Mouse (Mus musculus) kidney, embryonic 14.5 days (tissue): ENCODE data around the gene Sbk2. TPM values are rescaled to one million over a fixed set of nuclear protein-coding genes. Genes with fewer than 3 reads are reported as not detected.
A peak's percentile ranks its signal among the peaks of the same experiment; 100 is the strongest.

Experiments used
- ATAC-seq: fragments of 200-750 bp; cut with Nextera tagmentation; 2 replicates; pipeline ENCODE4 v1.8.0; 2017; ENCODE audit warnings: moderate number of reproducible peaks, mild to moderate bottlenecking, moderate TSS enrichment, moderate library complexity; ENCODE audit not compliant: low FRiP score, low TSS enrichment
- H3K27ac ChIP-seq: fragments of 300-500 bp; sonication (generic); 2 replicates; pipeline ENCODE4 v1.5.1; 2014; ENCODE audit warnings: low read depth, mild to moderate bottlenecking, low read length, moderate library complexity, mixed read lengths
- H3K27me3 ChIP-seq: fragments of 300-500 bp; sonication (generic); 2 replicates; pipeline ENCODE4 v1.6.1; 2014; ENCODE audit warnings: mild to moderate bottlenecking, low read length; ENCODE audit not compliant: control insufficient read depth, insufficient read depth
- H3K36me3 ChIP-seq: fragments of 300-500 bp; sonication (generic); 2 replicates; pipeline ENCODE4 v1.6.1; 2014; ENCODE audit warnings: low read length, mixed read lengths; ENCODE audit not compliant: control insufficient read depth, insufficient read depth
- H3K4me1 ChIP-seq: fragments of 300-500 bp; sonication (generic); 2 replicates; pipeline ENCODE4 v1.6.1; 2014; ENCODE audit warnings: low read length, mixed read lengths; ENCODE audit not compliant: control insufficient read depth, insufficient read depth
- H3K4me2 ChIP-seq: fragments of 300-500 bp; sonication (generic); replicated peaks from 2 replicates; pipeline ENCODE4 v1.6.1; 2014; ENCODE audit warnings: low read depth, mild to moderate bottlenecking, low read length
- H3K4me3 ChIP-seq: fragments of 300-500 bp; sonication (generic); 2 replicates; pipeline ENCODE4 v1.5.1; 2014; ENCODE audit warnings: mild to moderate bottlenecking, low read length
- H3K9ac ChIP-seq: fragments of 300-500 bp; sonication (generic); 2 replicates; pipeline ENCODE4 v1.6.1; 2014; ENCODE audit warnings: low read depth, mild to moderate bottlenecking, low read length, moderate library complexity
- H3K9me3 ChIP-seq: fragments of 300-500 bp; sonication (generic); 2 replicates; pipeline ENCODE4 v1.6.1; 2016; ENCODE audit warnings: low read length; ENCODE audit not compliant: control insufficient read depth
- WGBS: fragments of 180-500 bp; shearing (Covaris S2); extraction: QIAGEN DNeasy Blood & Tissue Kit; methylation state at CpG from one replicate; pipeline ENCODE4 v1.1.7; 2014; 5-methylcytosine and 5-hydroxymethylcytosine counted together
- polyA plus RNA-seq: library from polyadenylated mRNA; unstranded; fragments of >200 nt; fragmentation: Nextera tagmentation; extraction: Ambion mirVana; gene quantifications from 2 replicates; pipeline ENCODE4 v1.2.1, GENCODE M21; 2014

Sbk2 gene
- polyA plus RNA-seq, 1 experiment from 2014 or later = 0.43 TPM

- Histone ChIP-seq H3K36me3 (peaks cover 19% of the 10 kb centered on the region), H3K9ac (peak overlapping the region; percentile 18; the same call in 1 of the 2 replicates), H3K27ac (no peak overlapping the region), H3K4me3 (peak overlapping the region; percentile 9), H3K9me3 (peaks cover 17% of the 10 kb centered on the region), H3K4me1 (peaks cover 13% of the 10 kb centered on the region; the same call in 1 of the 2 replicates), H3K4me2 (peak overlapping the region; percentile 65; the same call in 1 of the 2 replicates), H3K27me3 (peaks cover 8% of the 10 kb centered on the region; the same call in 1 of the 2 replicates)
- no peak for ATAC-seq
- 52% methylated on average over 59 of the region's 59 CpGs for WGBS
Measured at GRCm38 (mm10) chr7:4993999-4994788, 30.0 kb upstream of the Sbk2 start.

DNA sequence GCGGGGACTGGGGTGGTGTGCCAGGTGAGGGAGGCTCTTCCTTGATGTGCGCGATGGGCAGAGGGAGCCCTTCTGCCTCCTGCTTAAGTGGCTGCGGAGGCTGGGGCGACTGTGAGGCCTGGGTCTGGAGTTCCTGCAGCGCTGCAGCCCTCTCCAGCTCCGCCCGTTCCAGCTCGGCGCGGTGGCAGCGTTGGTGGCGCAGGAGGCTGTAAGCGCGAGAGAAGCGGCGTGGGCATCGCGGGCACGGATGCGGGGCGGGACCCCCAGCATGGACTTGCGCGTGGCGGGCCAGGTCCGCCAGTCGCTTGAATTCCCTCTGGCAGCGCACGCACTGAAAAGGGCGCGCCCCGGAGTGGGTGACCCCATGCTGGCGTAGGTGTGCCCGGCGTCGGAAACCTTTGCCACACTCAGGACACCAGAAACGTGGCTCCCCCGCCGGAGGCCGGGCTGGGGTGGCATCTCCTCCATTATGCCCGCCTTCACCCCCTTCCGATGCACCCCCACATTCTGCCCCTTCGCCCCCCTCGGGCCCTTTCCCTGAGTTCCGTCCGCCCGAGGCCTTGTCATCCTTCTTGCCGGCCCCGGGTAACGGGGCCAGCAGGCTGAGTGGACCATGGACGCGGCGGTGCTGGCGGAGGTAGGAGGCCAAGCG, 29.3 kb upstream of the Sbk2 start:
- WGBS = 41% methylated on average over 53 of the region's 55 CpGs
- Histone ChIP-seq H3K36me3 (peaks cover 19% of the 10 kb centered on the region), H3K27me3 (peaks cover 8% of the 10 kb centered on the region; the same call in 1 of the 2 replicates), H3K4me1 (peaks cover 13% of the 10 kb centered on the region; the same call in 1 of the 2 replicates), H3K27ac (no peak overlapping the region), H3K4me2 (no peak overlapping the region), H3K9me3 (peaks cover 17% of the 10 kb centered on the region), H3K4me3 (no peak overlapping the region), H3K9ac (peak overlapping the region; percentile 18; the same call in 1 of the 2 replicates)
- no peak for ATAC-seq

- 64% methylated on average over 2 of the region's 2 CpGs for WGBS
- Histone ChIP-seq H3K27me3 (no peaks in the 10 kb centered on the region), H3K27ac (no peak overlapping the region), H3K36me3 (peaks cover 11% of the 10 kb centered on the region), H3K4me3 (no peak overlapping the region), H3K9ac (no peak overlapping the region), H3K9me3 (peaks cover 7% of the 10 kb centered on the region; the same call in 1 of the 2 replicates), H3K4me1 (no peaks in the 10 kb centered on the region), H3K4me2 (no peak overlapping the region)
- ATAC-seq = no peak
Measured at GRCm38 (mm10) chr7:4988250-4988649, 24.0 kb upstream of the Sbk2 start.

GRCm38 (mm10) chr7:4976832-4977231, 12.6 kb upstream of the Sbk2 start:
- Histone ChIP-seq H3K36me3 (no peaks in the 10 kb centered on the region), H3K27me3 (no peaks in the 10 kb centered on the region), H3K4me1 (no peaks in the 10 kb centered on the region), H3K4me3 (no peak overlapping the region), H3K9ac (no peak overlapping the region), H3K27ac (no peak overlapping the region), H3K9me3 (peaks cover 3% of the 10 kb centered on the region; the same call in 1 of the 2 replicates), H3K4me2 (no peak overlapping the region)
- WGBS = 92% methylated on average over 7 of the region's 7 CpGs
- no peak for ATAC-seq

GRCm38 (mm10) chr7:4975455-4975854, 11.2 kb upstream of the Sbk2 start:
- ATAC-seq = no peak
- WGBS = 47% methylated on average over 4 of the region's 4 CpGs

DNA sequence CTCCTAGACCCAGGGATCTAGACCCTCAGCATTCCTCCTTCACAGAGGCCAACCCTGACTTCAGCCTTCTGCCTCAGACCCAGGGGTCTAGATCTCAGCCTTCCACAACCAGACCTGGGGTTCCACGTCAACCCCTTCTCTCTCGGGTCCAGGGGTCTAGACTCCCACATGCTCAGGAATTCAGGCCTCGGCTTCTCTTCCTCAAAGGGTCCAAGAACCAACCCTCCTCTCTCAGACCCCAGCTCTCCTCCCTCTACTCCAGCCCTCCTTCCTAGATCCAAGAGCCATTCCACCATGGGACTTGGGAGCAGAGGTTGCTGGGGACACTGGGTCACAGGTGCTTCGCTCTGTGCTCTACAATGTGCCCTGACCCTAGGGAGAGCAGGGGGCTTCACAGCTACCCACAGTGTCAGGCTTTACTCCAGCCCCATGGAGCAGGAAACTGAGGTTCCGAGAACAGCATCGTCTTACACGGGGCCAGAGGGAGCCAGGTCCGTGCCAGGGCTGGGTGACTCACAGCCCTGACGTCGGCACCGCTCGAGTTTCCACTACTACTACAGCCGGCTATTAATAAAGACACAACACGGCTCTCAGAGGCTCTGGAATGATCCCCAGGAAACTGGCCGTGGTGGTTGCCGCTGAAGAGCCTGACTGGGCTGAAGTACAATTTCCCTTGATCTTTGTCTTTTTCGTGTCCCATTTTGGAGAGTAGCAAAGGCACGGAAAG, 8.3 kb upstream of the Sbk2 start:
- Histone ChIP-seq H3K36me3 (no peaks in the 10 kb centered on the region), H3K4me1 (no peaks in the 10 kb centered on the region), H3K27ac (no peak overlapping the region), H3K9me3 (peaks cover 3% of the 10 kb centered on the region; the same call in 1 of the 2 replicates), H3K27me3 (no peaks in the 10 kb centered on the region), H3K4me2 (no peak overlapping the region), H3K9ac (no peak overlapping the region), H3K4me3 (no peak overlapping the region)
- no peak for ATAC-seq
- WGBS = 66% methylated on average over 18 of the region's 18 CpGs

More at GRCm38 (mm10) chr7:4975455-4975854, 11.2 kb upstream of the Sbk2 start:
- H3K27me3 ChIP-seq = no peaks in the 10 kb centered on the region
- H3K36me3 ChIP-seq = no peaks in the 10 kb centered on the region
- H3K4me2 ChIP-seq = no peak overlapping the region
- H3K27ac ChIP-seq = no peak overlapping the region
- H3K4me1 ChIP-seq = no peaks in the 10 kb centered on the region
- H3K9ac ChIP-seq = no peak overlapping the region
- H3K4me3 ChIP-seq = no peak overlapping the region
- peaks cover 3% of the 10 kb centered on the region; the same call in 1 of the 2 replicates for H3K9me3 ChIP-seq

- no peak for ATAC-seq
Measured at GRCm38 (mm10) chr7:4971710-4972109, 7.5 kb upstream of the Sbk2 start.

DNA sequence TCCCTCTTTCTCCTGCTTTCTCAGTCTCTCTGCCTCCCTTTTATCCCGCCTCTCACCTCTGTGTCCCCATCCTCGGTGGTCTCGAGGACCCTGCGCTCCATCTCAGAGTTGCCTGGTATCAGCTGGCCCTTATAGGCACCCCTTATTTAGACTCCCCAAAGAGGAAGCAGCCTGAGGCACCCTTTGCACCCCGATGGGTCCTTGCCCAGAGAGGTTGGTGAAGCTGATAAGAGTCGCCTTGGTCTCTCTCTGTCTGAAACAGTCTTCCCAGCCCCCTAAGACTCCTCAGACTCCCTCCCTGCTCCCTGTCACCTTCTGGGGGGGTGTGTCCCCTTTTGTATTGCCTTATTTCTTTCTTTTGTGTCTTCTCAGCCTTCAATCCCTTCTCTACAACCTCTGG, 6.9 kb upstream of the Sbk2 start, which contains the start of gene Sbk3:
TSS of gene Sbk3 (minus strand) at position 101 of the 400 bp plus-strand sequence.
- Histone ChIP-seq H3K9ac (no peak within 1 kb of the TSS), H3K4me1 (no peaks in the 10 kb centered on the region), H3K27me3 (no peaks in the 10 kb centered on the region; the same call in 1 of the 2 replicates), H3K9me3 (no peaks in the 10 kb centered on the region), H3K4me2 (no peak within 1 kb of the TSS), H3K36me3 (no peaks in the 10 kb centered on the region), H3K4me3 (no peak within 1 kb of the TSS), H3K27ac (no peak within 1 kb of the TSS)
- ATAC-seq = no peak
- WGBS = 52% methylated on average over 6 of the region's 6 CpGs

More at GRCm38 (mm10) chr7:4971710-4972109, 7.5 kb upstream of the Sbk2 start:
- H3K27ac ChIP-seq = no peak overlapping the region
- no peaks in the 10 kb centered on the region for H3K4me1 ChIP-seq
- H3K9me3 ChIP-seq = peaks cover under 1% of the 10 kb centered on the region; the same call in 1 of the 2 replicates
- WGBS = 15% methylated on average over 7 of the region's 7 CpGs
- H3K27me3 ChIP-seq = no peaks in the 10 kb centered on the region
- H3K9ac ChIP-seq = no peak overlapping the region
- H3K4me3 ChIP-seq = no peak overlapping the region
- H3K36me3 ChIP-seq = no peaks in the 10 kb centered on the region
- H3K4me2 ChIP-seq = no peak overlapping the region
